Mouse (Mus musculus) E14TG2a.4 (cell line): ENCODE measurements at regions not wholly inside any gene's neighbourhood (a gene's known extent, or its start where the extent isn't known, plus 50 kb on each side); places are given as distances from the start of the nearest gene placed in this dataset.

Experiments used
- H3K27me3 ChIP-seq: 2 replicates; pipeline ENCODE4 v1.6.1; 2014; ENCODE audit warnings: low read length, control low read depth; ENCODE audit not compliant: insufficient read depth
- H3K36me3 ChIP-seq: 2 replicates; pipeline ENCODE4 v1.6.1; 2014; ENCODE audit warnings: low read length, control low read depth; ENCODE audit not compliant: insufficient read depth
- H3K4me1 ChIP-seq: replicated peaks from 2 replicates; pipeline ENCODE4 v1.6.1; 2014; ENCODE audit warnings: low read depth, low read length, control low read depth
- H3K4me3 ChIP-seq: replicated peaks from 2 replicates; pipeline ENCODE4 v1.5.1; 2014; ENCODE audit warnings: mild to moderate bottlenecking, low read length
- H3K9me3 ChIP-seq: 2 replicates; pipeline ENCODE4 v1.6.1; 2014; ENCODE audit warnings: low read length, control low read depth
- CTCF ChIP-seq: conservative IDR thresholded peaks from 2 replicates; pipeline ENCODE4 v1.5.1; 2014; ENCODE audit warnings: low read length
- NANOG ChIP-seq: IDR thresholded peaks from 2 replicates; pipeline ENCODE4 v1.6.1; 2014; ENCODE audit warnings: borderline replicate concordance, low read length, mixed read lengths
- POU5F1 ChIP-seq: IDR thresholded peaks from 2 replicates; pipeline ENCODE4 v1.6.1; 2014; ENCODE audit warnings: low read length, borderline replicate concordance

DNA sequence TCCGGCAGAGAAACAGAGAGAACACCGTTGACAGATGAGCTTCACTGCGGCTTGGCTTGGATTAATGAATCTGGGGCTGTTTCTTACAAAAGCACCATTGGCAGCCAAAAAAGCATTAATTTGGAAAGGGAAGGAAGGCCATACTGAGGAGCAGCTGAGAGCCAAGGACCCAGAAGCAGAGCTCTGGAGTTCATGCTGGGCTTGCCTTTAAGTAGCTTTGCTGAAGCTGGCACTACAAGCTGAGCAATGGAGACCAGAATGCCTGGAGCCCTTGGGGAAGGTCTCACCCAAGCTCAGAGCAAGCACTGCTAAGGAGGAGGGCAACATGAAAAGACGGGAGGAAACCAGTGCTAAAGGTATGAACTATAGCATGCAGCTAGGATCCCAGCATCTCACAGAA lies 95.7 kb downstream of the Tmem30b start:
- no peaks in the 10 kb centered on the region for H3K36me3 ChIP-seq
- no peaks in the 10 kb centered on the region for H3K9me3 ChIP-seq
- peaks cover 26% of the 10 kb centered on the region for H3K27me3 ChIP-seq
- H3K4me1 ChIP-seq: peaks cover 26% of the 10 kb centered on the region
- H3K4me3 ChIP-seq: no peak overlapping the region
- TF ChIP-seq NANOG (no peak), POU5F1 (no peak), CTCF (no peak)

DNA sequence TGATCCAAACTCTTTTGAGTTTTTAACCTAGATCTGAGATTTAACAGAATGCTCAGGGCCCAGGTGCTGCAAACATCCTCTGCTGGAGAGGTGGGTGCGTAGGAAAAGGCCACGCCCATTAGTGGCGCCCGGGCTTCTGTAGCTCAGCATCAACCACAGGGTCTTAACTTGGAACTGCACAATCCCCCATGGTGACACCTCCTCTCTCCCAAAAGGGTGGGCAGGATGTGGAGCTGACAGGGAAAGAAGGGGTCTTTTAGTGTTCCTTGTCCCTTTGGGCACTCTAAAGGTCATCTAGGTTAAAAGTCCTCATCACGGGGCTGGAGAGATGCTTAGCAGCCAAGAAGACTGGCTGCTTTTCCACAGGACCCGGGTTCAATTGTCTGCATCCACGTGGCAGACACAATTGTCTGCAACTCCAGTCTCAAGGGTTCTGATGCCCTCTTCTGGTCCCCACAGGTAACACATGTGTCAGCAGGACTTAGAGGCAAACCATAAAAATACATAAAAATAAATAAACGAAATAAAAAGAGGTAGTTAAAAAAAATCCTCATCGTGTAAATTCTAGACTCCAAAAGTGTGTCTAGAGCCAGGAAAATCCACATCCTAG lies 96.2 kb downstream of the Tmem30b start:
- Histone ChIP-seq H3K4me3 (no peak overlapping the region), H3K36me3 (no peaks in the 10 kb centered on the region), H3K27me3 (peaks cover 28% of the 10 kb centered on the region), H3K4me1 (peaks cover 31% of the 10 kb centered on the region), H3K9me3 (no peaks in the 10 kb centered on the region)
- no peak for TF ChIP-seq NANOG
- TF ChIP-seq CTCF: peak; percentile 72

DNA sequence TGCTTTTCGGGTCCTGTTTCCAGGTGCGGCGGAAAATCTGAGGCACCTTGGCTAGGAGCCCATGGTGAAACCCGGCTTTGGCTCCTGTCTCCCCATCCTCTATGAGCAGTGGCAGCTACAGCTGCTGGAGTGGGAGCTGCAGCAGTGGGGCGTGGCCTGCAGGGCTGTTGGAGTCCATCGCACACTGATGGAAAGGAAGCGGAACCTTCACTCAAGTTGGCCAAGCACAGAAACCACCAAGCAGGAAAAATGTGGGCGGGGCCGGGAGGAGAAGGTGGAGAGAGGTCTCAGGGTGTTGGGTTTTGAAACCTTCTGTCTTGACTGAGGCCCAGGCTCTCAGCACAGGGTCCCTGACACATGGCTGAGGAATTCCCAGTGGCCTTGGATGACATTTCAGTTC lies 97.1 kb downstream of the Tmem30b start:
- Histone ChIP-seq H3K36me3 (no peaks in the 10 kb centered on the region), H3K4me1 (peaks cover 40% of the 10 kb centered on the region), H3K4me3 (0 out of 2 replicates have a peak overlapping the region, but pooled peaks have one; percentile 39), H3K9me3 (no peaks in the 10 kb centered on the region), H3K27me3 (peaks cover 29% of the 10 kb centered on the region)
- TF ChIP-seq POU5F1 (no peak), CTCF (no peak), NANOG (no peak)

DNA sequence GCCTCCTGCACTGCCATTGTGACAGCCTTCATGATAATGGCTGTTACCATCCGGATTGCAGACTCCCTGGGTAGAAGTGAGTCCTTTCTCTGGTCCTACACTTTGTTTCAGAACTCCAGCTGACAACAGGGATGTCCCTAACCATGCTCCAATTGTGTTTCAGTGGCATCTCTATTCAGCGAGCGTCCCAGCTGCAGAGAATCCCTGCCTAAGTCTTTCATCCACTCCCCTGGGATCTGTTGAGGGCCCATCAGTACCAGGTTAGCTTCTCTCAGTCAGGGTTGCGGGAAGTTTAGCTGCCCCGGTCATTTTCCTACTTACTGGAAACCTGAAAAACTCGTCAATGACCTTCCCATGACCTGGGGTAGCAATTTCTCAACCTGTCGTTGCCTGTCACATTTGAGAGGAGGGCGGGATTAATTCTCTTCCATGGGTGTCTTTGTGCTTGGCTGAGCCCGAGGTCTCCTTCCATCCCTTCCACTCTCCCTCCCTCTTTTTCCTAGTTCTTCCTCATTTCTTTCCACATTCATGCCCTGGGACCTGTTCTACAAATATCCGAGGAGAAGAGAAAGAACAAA lies 97.7 kb downstream of the Tmem30b start:
- Histone ChIP-seq H3K9me3 (no peaks in the 10 kb centered on the region), H3K27me3 (peaks cover 24% of the 10 kb centered on the region), H3K4me3 (0 out of 2 replicates have a peak overlapping the region, but pooled peaks have one; percentile 39), H3K4me1 (peaks cover 42% of the 10 kb centered on the region), H3K36me3 (no peaks in the 10 kb centered on the region)
- peak; percentile 26; the same call in 1 of the 2 replicates for TF ChIP-seq NANOG
- no peak for TF ChIP-seq CTCF

DNA sequence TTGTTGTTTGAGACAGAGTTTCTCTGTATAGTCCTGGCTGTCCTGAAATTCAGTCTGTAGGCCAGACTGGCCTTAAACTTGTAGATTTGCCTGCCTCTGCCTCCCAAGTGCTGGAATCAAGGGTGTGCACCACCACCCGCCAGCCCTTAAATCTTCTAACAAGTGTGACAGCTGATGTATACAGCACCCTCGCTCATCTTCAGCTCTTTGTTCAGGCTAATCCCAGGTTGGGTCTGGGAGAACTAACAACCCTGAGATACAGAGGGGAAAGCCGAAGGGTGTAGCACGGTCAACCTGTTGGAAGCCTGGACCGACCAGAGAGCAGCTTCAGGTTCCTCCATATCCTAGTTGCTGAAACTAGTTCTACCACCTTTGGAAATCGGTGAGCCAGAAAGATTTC lies 99.0 kb downstream of the Tmem30b start:
- no peak overlapping the region for H3K4me3 ChIP-seq
- TF ChIP-seq POU5F1 (no peak), NANOG (no peak), CTCF (no peak)
- H3K4me1 ChIP-seq: peaks cover 42% of the 10 kb centered on the region
- H3K27me3 ChIP-seq: peaks cover 14% of the 10 kb centered on the region
- no peaks in the 10 kb centered on the region for H3K9me3 ChIP-seq
- H3K36me3 ChIP-seq: no peaks in the 10 kb centered on the region

DNA sequence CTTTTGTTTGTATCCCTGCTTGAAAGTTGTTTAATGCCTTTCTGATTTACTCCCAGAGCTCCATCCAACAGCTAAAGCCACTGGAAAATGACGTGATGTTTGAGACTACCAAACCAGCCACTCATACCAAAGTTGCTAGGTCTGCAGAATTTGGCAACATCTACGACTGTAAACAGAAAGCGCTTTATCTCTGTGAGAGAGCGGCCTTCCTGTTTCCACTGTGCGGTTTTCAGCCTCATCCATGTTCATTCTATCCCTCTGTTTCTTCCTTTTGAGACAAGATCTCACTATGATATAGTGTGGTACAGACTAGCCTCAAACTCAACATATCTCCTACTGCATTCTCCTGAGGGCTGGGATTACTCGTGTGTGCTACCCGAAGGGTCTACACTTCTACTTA lies 100.0 kb downstream of the Tmem30b start:
- H3K9me3 ChIP-seq: no peaks in the 10 kb centered on the region
- no peak overlapping the region for H3K4me3 ChIP-seq
- peaks cover 42% of the 10 kb centered on the region for H3K4me1 ChIP-seq
- no peaks in the 10 kb centered on the region for H3K36me3 ChIP-seq
- H3K27me3 ChIP-seq: peaks cover 13% of the 10 kb centered on the region
- TF ChIP-seq CTCF (no peak), NANOG (no peak), POU5F1 (no peak)

DNA sequence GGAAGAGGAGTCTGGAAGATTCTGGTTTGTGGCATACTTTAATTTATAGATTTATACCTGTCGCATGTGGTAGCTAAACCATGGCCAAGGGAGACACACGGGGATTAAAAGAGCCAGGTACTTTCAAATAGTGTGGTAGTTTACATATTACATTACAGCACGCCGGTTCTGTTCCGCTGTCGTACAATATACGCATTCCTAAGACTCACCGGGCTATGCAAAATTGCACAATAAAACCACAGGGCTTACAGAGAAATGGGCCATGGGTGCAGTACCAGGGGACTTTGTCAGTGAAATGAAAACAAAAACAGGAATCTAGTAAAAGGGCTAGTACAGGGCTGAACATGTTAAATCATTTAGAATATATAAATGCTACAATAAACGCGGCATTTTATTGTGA lies 100.6 kb downstream of the Tmem30b start:
- no peaks in the 10 kb centered on the region for H3K36me3 ChIP-seq
- H3K4me3 ChIP-seq: no peak overlapping the region
- H3K9me3 ChIP-seq: no peaks in the 10 kb centered on the region
- no peak for TF ChIP-seq POU5F1
- TF ChIP-seq CTCF: no peak
- TF ChIP-seq NANOG: no peak
- H3K4me1 ChIP-seq: peaks cover 42% of the 10 kb centered on the region
- peaks cover 13% of the 10 kb centered on the region for H3K27me3 ChIP-seq

DNA sequence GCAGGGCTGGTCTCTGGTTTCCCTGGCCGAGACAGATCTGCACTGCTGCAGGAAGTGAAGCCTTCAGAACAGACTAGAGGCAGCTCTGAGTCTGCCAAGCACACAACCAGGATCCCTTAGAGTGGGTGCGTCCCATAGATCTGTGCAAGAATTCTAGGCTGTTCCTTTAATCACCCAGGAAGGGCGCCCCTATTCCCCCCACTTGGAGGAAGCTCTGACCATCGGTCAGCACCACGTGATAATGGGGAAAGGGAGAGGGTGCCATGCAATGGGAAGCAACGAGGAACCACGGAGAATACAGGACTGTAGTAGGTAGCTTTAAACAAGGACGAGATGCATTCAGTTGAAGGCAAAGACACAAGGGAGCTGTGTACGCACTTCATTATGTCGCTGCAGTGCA lies 101.1 kb downstream of the Tmem30b start:
- no peaks in the 10 kb centered on the region for H3K9me3 ChIP-seq
- no peak overlapping the region; the same call in 1 of the 2 replicates for H3K4me3 ChIP-seq
- peaks cover 42% of the 10 kb centered on the region for H3K4me1 ChIP-seq
- no peaks in the 10 kb centered on the region for H3K36me3 ChIP-seq
- peaks cover 13% of the 10 kb centered on the region for H3K27me3 ChIP-seq
- no peak for TF ChIP-seq NANOG
- no peak for TF ChIP-seq CTCF
- TF ChIP-seq POU5F1: no peak

DNA sequence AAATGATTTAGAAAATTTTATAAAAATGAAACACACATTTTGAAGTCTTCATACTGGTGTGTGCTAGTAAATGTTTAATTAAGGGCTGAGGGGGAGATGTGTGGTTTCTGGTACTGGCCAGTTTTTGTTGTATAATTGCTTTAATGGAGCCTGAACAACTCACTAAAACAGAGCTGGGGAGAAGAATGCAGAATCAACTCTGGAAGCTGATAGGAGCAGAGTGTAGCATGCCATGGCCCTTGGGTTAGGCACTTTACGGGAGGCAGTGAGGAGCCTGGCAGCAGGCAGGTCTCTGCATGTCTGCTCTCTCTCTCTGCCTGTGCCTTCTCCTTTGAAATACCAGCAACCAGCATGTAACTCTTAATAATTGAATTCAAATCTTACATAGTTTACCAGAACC lies 104.9 kb downstream of the Tmem30b start:
- H3K36me3 ChIP-seq: no peaks in the 10 kb centered on the region
- H3K4me1 ChIP-seq: peaks cover 18% of the 10 kb centered on the region
- peaks cover 9% of the 10 kb centered on the region for H3K27me3 ChIP-seq
- no peaks in the 10 kb centered on the region for H3K9me3 ChIP-seq
- TF ChIP-seq CTCF (no peak), POU5F1 (no peak), NANOG (no peak)
- H3K4me3 ChIP-seq: no peak overlapping the region
